Mouse (Mus musculus): ENCODE measurements around the gene Dbn1. TPM values are rescaled to one million over a fixed set of nuclear protein-coding genes. Genes with fewer than 3 reads are reported as not detected.

Dbn1 gene
- polyA plus RNA-seq, 1 experiment from 2014 or later, result 518 TPM

- H3K4me3 ChIP-seq, result peak overlapping the region; percentile 77
- H3K4me1 ChIP-seq (replicated peaks), result peaks cover 100% of the 10 kb centered on the region
- H3K9me3 ChIP-seq, result no peaks in the 10 kb centered on the region
- 2% methylated on average over 54 of the region's 54 CpGs for WGBS
- peaks cover 17% of the 10 kb centered on the region for H3K27me3 ChIP-seq (ENCODE audit: insufficient read depth, poor library complexity, severe bottlenecking)
- peak; percentile 95 for DNase-seq (ENCODE audit: low spot score)
- H3K27ac ChIP-seq, result peak overlapping the region; percentile 90
- peaks cover 33% of the 10 kb centered on the region for H3K36me3 ChIP-seq
Measured at GRCm38 (mm10) chr13:55471156-55471818, 16.6 kb downstream of the Dbn1 start.

DNA sequence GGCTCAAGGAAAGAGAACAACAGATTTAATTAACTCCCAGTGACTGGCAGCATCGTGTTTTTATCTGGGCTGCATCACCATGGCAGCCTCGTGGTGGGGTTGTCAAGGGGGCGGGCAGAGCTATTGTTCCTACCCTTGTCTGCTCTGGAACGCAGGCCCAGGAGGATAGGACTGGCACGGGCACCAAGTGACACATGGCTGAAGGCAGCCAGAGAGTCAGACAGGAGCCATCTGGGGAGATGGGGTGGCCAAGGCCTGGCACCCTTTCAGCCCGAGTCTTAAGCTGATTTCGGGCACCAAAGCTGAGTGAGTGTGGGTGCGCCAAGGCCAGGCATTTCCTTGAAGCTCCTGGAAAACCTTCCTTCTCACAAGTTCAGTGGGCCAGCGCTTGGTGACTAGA lies 17.5 kb downstream of the Dbn1 start:
- Histone ChIP-seq H3K4me1 (replicated peaks) (peaks cover 100% of the 10 kb centered on the region), H3K9me3 (no peaks in the 10 kb centered on the region), H3K27ac (peak overlapping the region; percentile 90), H3K4me3 (no peak overlapping the region), H3K27me3 (ENCODE audit: insufficient read depth, poor library complexity, severe bottlenecking) (peaks cover 20% of the 10 kb centered on the region), H3K36me3 (peaks cover 24% of the 10 kb centered on the region)
- peak; percentile 51 for DNase-seq (ENCODE audit: low spot score)
- 45% methylated on average over 9 of the region's 9 CpGs for WGBS

DNA sequence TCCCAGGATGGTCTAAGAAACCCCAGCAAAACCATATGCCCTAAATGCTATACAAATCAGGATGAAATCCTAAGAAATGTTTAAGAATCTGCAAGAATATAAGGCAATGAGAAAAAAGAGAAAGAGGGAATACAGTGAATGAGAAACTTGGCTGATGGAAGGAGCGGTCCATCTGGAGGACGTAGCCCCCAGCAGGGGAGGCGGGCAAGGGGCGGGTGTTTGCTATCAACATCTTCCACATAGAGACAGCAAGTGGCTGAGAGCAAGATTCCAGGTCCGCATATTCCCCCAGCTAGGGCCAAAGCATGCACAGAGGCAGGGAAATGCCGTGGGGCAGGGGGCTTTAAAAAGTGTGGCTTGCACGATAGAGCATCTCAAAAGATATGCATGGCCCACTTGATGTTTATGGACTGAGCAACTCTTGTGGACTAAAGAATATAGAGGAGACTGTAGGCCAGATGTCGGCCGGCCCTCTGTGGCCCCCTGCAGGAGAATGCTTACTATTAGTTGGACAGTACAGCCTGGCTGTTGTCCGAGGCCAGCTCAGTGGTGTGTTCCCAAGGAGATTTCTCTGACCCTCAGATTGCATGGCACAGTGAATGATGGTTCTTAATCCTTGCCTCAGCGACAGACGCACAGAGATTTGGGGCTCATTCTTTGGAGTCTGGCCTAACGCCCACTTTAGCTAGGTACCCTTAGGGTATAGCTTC lies 18.9 kb downstream of the Dbn1 start:
- H3K27me3 ChIP-seq (ENCODE audit: insufficient read depth, poor library complexity, severe bottlenecking), result peaks cover 20% of the 10 kb centered on the region
- DNase-seq (ENCODE audit: low spot score), result peak; percentile 58
- H3K4me3 ChIP-seq, result no peak overlapping the region
- H3K4me1 ChIP-seq (replicated peaks), result peaks cover 100% of the 10 kb centered on the region
- WGBS, result 38% methylated on average over 13 of the region's 13 CpGs
- peak overlapping the region; percentile 26; the same call in 1 of the 2 replicates for H3K27ac ChIP-seq
- no peaks in the 10 kb centered on the region for H3K9me3 ChIP-seq
- H3K36me3 ChIP-seq, result peaks cover 11% of the 10 kb centered on the region

GRCm38 (mm10) chr13:55465830-55466440 lies 22.0 kb downstream of the Dbn1 start:
- Histone ChIP-seq H3K27me3 (ENCODE audit: insufficient read depth, poor library complexity, severe bottlenecking) (peaks cover 28% of the 10 kb centered on the region), H3K4me3 (peak overlapping the region; percentile 75; the same call in 1 of the 2 replicates), H3K4me1 (replicated peaks) (peaks cover 87% of the 10 kb centered on the region), H3K27ac (peak overlapping the region; percentile 97), H3K9me3 (no peaks in the 10 kb centered on the region), H3K36me3 (peaks cover 18% of the 10 kb centered on the region)
- no peak for DNase-seq (ENCODE audit: low spot score)
- WGBS, result 78% methylated on average over 5 of the region's 5 CpGs

DNA sequence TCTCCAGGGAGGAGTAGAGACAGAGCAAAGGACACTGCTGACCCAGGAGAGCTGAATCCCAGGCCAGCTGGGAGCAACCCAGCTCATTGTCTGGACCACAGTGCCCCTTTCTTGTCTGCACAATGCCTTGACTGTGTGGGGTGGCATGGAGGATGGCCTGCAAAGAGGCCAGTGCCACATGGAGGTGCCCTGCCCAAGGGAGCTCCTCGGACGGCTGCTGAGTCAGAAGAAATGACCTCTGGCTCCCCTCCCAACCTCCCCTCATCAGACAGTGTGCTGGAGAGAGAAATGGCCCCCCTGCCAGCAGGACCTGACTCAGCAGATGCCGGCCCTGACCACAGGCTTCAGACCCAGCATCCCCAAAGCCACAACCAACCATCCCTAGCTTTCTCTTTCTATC lies 22.7 kb downstream of the Dbn1 start:
- peaks cover 25% of the 10 kb centered on the region for H3K27me3 ChIP-seq (ENCODE audit: insufficient read depth, poor library complexity, severe bottlenecking)
- H3K4me1 ChIP-seq (replicated peaks), result peaks cover 80% of the 10 kb centered on the region
- H3K36me3 ChIP-seq, result peaks cover 25% of the 10 kb centered on the region
- peak overlapping the region; percentile 97 for H3K27ac ChIP-seq
- WGBS, result 6% methylated on average over 3 of the region's 3 CpGs
- H3K4me3 ChIP-seq, result peak overlapping the region; percentile 75
- H3K9me3 ChIP-seq, result no peaks in the 10 kb centered on the region
- DNase-seq (ENCODE audit: low spot score), result peak; percentile 64

DNA sequence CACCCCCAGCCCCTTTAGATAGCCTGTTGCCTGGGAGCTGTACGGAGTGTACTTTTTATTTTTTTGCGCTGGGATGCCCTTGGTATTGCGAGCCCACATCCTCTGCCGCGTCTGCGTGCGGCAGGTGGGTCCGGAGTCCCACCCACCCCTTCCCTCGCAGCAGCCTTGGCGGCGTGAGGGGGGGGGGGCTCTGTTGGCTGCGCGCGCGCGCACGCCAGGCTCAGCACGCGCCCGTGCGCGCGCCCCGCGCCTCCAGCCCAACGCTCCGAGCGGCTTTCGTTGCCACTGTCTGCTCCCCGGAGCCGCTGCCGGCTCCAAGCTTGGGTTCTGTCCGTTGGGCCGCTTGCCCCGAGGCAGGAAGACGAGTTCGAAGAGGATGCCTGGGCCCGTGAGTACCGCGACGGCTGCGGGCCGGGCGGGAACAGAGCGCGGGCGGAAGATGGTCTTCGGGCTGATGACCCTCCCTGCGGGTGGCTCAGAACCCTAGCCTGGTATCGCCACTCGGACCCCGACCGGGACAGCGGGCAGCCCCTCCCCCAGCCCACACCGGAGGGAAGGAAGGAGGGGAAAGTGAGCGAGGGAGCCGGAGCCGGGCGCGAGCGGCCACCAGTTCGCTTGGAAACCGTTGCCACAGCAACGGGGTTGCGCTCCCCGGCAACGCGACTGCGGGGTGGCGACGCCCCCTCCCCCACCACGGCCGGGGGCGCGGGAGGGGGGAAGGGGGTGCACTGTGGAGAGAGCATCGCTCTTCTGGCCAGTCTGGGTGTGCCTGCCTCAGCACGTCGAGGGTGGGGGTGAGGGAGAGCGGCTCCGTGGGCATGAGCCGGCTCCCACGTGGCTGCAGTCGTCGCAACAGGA lies 23.7 kb downstream of the Dbn1 start, which contains the start of gene Prr7:
Prr7 (plus strand) TSS at position 241 of the 858 bp plus-strand sequence.
- Histone ChIP-seq H3K36me3 (peaks cover 35% of the 10 kb centered on the region), H3K27ac (peak within 1 kb of the TSS; percentile 97), H3K27me3 (ENCODE audit: insufficient read depth, poor library complexity, severe bottlenecking) (peaks cover 16% of the 10 kb centered on the region), H3K4me1 (replicated peaks) (peaks cover 70% of the 10 kb centered on the region), H3K9me3 (no peaks in the 10 kb centered on the region), H3K4me3 (peak within 1 kb of the TSS; percentile 75)
- DNase-seq (ENCODE audit: low spot score), result peak; percentile 88
- under 1% methylated on average over 84 of the region's 84 CpGs for WGBS

GRCm38 (mm10) chr13:55463399-55464026 lies 24.4 kb downstream of the Dbn1 start:
- 9% methylated on average over 14 of the region's 14 CpGs for WGBS
- no peak for DNase-seq (ENCODE audit: low spot score)
- Histone ChIP-seq H3K27me3 (ENCODE audit: insufficient read depth, poor library complexity, severe bottlenecking) (peaks cover 13% of the 10 kb centered on the region), H3K4me1 (replicated peaks) (peaks cover 63% of the 10 kb centered on the region), H3K9me3 (no peaks in the 10 kb centered on the region), H3K4me3 (peak overlapping the region; percentile 75), H3K27ac (peak overlapping the region; percentile 97), H3K36me3 (peaks cover 42% of the 10 kb centered on the region)

DNA sequence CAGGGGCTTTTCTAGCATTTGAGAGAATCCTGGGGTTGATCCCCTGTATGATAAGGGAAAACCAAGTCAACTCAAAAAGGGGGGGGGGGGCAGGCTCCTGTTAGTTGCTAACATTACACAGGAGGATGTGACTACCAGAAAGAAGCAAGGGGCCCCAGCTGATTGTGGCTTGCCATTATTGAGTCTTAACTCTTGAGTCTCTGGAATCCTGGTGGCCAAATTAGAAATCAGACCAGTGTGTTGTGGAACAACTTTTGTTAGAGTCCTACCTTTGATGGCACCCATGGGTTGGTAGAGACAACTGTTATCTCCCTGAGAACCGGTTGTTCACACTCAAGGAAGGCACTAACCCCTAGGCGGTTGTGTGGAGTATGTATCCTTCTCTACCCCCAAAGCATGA lies 24.9 kb downstream of the Dbn1 start:
- Histone ChIP-seq H3K4me1 (replicated peaks) (peaks cover 58% of the 10 kb centered on the region), H3K27ac (peak overlapping the region; percentile 97), H3K4me3 (no peak overlapping the region), H3K9me3 (no peaks in the 10 kb centered on the region), H3K36me3 (peaks cover 48% of the 10 kb centered on the region), H3K27me3 (ENCODE audit: insufficient read depth, poor library complexity, severe bottlenecking) (peaks cover 10% of the 10 kb centered on the region)
- WGBS, result 45% methylated on average over 2 of the region's 2 CpGs
- DNase-seq (ENCODE audit: low spot score), result no peak

DNA sequence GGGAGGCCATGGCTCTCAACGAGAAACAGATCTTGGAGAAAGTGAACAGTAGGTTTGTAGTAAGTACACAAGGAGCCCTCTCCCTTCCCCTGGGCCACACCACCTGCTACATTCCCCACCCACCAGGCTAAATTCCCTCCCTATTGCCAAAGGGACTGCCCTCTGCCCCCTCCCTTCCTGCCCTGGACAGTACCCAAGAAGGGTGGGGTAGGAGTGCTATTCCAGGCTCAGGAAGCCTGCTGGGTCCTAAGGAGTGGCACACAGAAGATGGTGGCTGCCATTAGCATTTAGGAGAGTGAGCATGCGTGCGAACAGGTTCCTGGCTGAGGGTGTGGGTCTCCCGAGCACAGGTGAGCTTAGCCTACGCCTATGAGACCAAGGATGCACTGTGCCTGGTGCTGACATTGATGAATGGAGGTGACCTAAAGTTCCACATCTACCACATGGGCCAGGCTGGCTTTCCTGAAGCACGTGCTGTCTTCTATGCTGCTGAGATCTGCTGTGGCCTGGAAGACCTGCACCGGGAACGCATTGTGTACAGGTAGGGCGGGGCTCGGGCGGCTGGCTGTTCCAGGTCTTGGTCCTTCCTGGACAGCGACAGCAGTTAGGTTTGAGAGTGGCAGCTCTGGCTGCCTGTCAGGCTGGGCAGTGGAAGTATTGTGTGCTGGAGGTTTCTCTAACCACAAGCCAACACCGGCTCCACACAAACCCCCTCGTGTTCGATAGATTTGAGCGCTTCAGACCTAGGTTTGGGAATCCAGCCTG lies 35.9 kb downstream of the Dbn1 start:
- 97% methylated on average over 16 of the region's 16 CpGs for WGBS
- Histone ChIP-seq H3K4me1 (replicated peaks) (peaks cover 20% of the 10 kb centered on the region), H3K27ac (no peak overlapping the region), H3K9me3 (no peaks in the 10 kb centered on the region), H3K27me3 (ENCODE audit: insufficient read depth, poor library complexity, severe bottlenecking) (no peaks in the 10 kb centered on the region), H3K4me3 (no peak overlapping the region), H3K36me3 (peaks cover 92% of the 10 kb centered on the region)
- DNase-seq (ENCODE audit: low spot score), result no peak

DNA sequence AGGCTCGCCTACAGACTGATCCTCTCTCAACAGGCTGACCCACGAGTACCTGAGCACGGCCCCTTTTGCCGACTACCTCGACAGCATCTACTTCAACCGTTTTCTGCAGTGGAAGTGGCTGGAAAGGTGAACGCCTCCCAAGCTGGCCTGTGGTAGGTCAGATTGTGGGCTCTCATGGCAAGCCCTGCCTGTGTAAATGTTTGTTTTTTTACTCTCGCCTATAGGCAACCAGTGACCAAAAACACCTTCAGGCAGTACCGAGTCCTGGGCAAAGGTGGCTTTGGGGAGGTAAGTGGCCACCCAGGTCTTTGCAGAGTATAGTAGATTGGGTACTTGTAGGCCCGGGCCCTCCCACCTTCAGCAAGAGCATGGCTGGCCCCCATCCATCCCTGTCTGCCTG lies 36.6 kb downstream of the Dbn1 start:
- DNase-seq (ENCODE audit: low spot score), result no peak
- H3K36me3 ChIP-seq, result peaks cover 86% of the 10 kb centered on the region
- WGBS, result 93% methylated on average over 10 of the region's 10 CpGs

GRCm38 (mm10) chr13:55450511-55450980 lies 37.4 kb downstream of the Dbn1 start:
- H3K4me3 ChIP-seq, result no peak overlapping the region
- WGBS, result 94% methylated on average over 11 of the region's 11 CpGs
- no peaks in the 10 kb centered on the region for H3K27me3 ChIP-seq (ENCODE audit: insufficient read depth, poor library complexity, severe bottlenecking)
- peaks cover 79% of the 10 kb centered on the region for H3K36me3 ChIP-seq
- H3K9me3 ChIP-seq, result no peaks in the 10 kb centered on the region
- peaks cover 34% of the 10 kb centered on the region for H3K4me1 ChIP-seq (replicated peaks)
- H3K27ac ChIP-seq, result no peak overlapping the region
- no peak for DNase-seq (ENCODE audit: low spot score)

More for the DNA sequence above, 36.6 kb downstream of the Dbn1 start:
- Histone ChIP-seq H3K4me3 (no peak overlapping the region), H3K27me3 (ENCODE audit: insufficient read depth, poor library complexity, severe bottlenecking) (no peaks in the 10 kb centered on the region), H3K27ac (no peak overlapping the region), H3K9me3 (no peaks in the 10 kb centered on the region), H3K4me1 (replicated peaks) (peaks cover 27% of the 10 kb centered on the region)

All from hindbrain, embryonic 10.5 days (tissue).